Mouse (Mus musculus) ES-Bruce4 (cell line): Measurements from ENCODE around the gene Alkbh4. TPM values are rescaled to one million over a fixed set of nuclear protein-coding genes. Genes with fewer than 3 reads are reported as not detected.

ENCODE experiments used
- H3K27ac ChIP-seq: 2 replicates; pipeline ENCODE4 v1.5.1; 2012; ENCODE audit warnings: low read length, inconsistent platforms; ENCODE audit not compliant: insufficient read depth
- H3K27me3 ChIP-seq: 2 replicates; pipeline ENCODE4 v1.6.1; 2012; ENCODE audit warnings: mild to moderate bottlenecking, low read length, inconsistent platforms; ENCODE audit not compliant: control insufficient read depth, poor library complexity, insufficient read depth, severe bottlenecking
- H3K36me3 ChIP-seq: 2 replicates; pipeline ENCODE4 v1.6.1; 2012; ENCODE audit warnings: inconsistent platforms, mild to moderate bottlenecking, low read length, moderate library complexity; ENCODE audit not compliant: control insufficient read depth, poor library complexity, insufficient read depth, severe bottlenecking
- H3K4me1 ChIP-seq: one replicate; pipeline ENCODE4 v1.8.1; 2011; ENCODE audit warnings: low read length; ENCODE audit not compliant: control insufficient read depth, insufficient read depth
- H3K4me3 ChIP-seq: 2 replicates; pipeline ENCODE4 v1.5.1; 2011; ENCODE audit warnings: low read depth, mild to moderate bottlenecking, low read length
- H3K9ac ChIP-seq: 2 replicates; pipeline ENCODE4 v1.6.1; 2012; ENCODE audit warnings: low read depth, mild to moderate bottlenecking, inconsistent platforms; ENCODE audit not compliant: poor library complexity, severe bottlenecking
- H3K9me3 ChIP-seq: replicated peaks from 2 replicates; pipeline ENCODE4 v1.6.1; 2012; ENCODE audit warnings: mild to moderate bottlenecking, low read length, inconsistent platforms; ENCODE audit not compliant: control insufficient read depth, poor library complexity, insufficient read depth, severe bottlenecking
- CTCF ChIP-seq: IDR thresholded peaks from one replicate; pipeline ENCODE4 v1.8.1; 2011; ENCODE audit warnings: low read depth, low read length
- EP300 ChIP-seq: IDR thresholded peaks from 2 replicates; pipeline ENCODE4 v1.6.1; 2011; ENCODE audit warnings: low read depth, low read length; ENCODE audit not compliant: insufficient read depth
- POLR2A ChIP-seq: IDR thresholded peaks from one replicate; pipeline ENCODE4 v1.8.1; 2011; ENCODE audit warnings: low read length; ENCODE audit not compliant: insufficient read depth
- polyA plus RNA-seq: library from polyadenylated mRNA; stranded (reverse); fragments of >200 nt; gene quantifications from 2 replicates; pipeline ENCODE4 v1.2.4, GENCODE M21; 2011; ENCODE audit warnings: low read depth; ENCODE audit not compliant: missing spikeins, insufficient read depth, insufficient read length

The Alkbh4 gene
- polyA plus RNA-seq, 1 experiment, result 8.7 TPM

GRCm38 (mm10) chr5:136115891-136116783, 19.8 kb upstream of the Alkbh4 start, which contains the start of gene Polr2j:
Polr2j (plus strand) TSS chr5:136116631.
- Histone ChIP-seq H3K4me3 (peak within 1 kb of the TSS; percentile 92), H3K27ac (no peak within 1 kb of the TSS), H3K9me3 (no peaks in the 10 kb centered on the region), H3K4me1 (peaks cover 5% of the 10 kb centered on the region), H3K9ac (peak within 1 kb of the TSS; percentile 81), H3K36me3 (peaks cover 10% of the 10 kb centered on the region), H3K27me3 (no peaks in the 10 kb centered on the region)
- 0 out of 2 replicates have a peak, but pooled peaks have one; percentile 42 for TF ChIP-seq EP300
- TF ChIP-seq POLR2A, result peak; percentile 95
- peak; percentile 93 for TF ChIP-seq CTCF

- H3K9ac ChIP-seq, result peak overlapping the region; percentile 81
- no peaks in the 10 kb centered on the region for H3K27me3 ChIP-seq
- peaks cover 15% of the 10 kb centered on the region for H3K36me3 ChIP-seq
- H3K4me1 ChIP-seq, result peaks cover 5% of the 10 kb centered on the region
- no peak overlapping the region for H3K27ac ChIP-seq
- no peak for TF ChIP-seq POLR2A
- TF ChIP-seq CTCF, result no peak
- TF ChIP-seq EP300, result no peak
- no peaks in the 10 kb centered on the region for H3K9me3 ChIP-seq
- H3K4me3 ChIP-seq, result peak overlapping the region; percentile 92
Observed at GRCm38 (mm10) chr5:136116784-136117112, 19.2 kb upstream of the Alkbh4 start.

DNA sequence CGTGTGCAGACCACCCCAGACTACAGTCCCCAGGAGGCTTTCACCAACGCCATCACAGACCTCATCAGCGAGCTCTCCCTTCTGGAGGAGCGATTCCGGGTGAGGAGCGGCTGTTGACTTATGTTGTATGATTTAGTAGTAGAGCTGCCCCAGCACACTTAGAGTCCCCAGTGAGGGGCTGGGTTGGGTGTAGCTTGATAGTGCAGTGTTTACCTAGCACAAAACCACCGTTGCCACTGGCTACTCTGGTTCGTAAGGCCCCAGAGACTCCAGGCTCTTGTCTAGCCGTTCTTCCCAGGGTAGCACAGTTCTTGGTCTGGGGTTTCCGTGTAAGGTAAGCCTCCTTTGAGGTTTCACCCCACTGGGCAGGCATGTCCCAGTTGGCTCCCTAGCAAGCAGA, 13.8 kb upstream of the Alkbh4 start:
- no peaks in the 10 kb centered on the region for H3K9me3 ChIP-seq
- peaks cover 40% of the 10 kb centered on the region for H3K36me3 ChIP-seq
- H3K9ac ChIP-seq, result no peak overlapping the region
- H3K4me3 ChIP-seq, result no peak overlapping the region
- TF ChIP-seq CTCF, result no peak
- no peak for TF ChIP-seq POLR2A
- no peak for TF ChIP-seq EP300
- H3K4me1 ChIP-seq, result peaks cover 2% of the 10 kb centered on the region
- H3K27ac ChIP-seq, result no peak overlapping the region
- no peaks in the 10 kb centered on the region for H3K27me3 ChIP-seq

DNA sequence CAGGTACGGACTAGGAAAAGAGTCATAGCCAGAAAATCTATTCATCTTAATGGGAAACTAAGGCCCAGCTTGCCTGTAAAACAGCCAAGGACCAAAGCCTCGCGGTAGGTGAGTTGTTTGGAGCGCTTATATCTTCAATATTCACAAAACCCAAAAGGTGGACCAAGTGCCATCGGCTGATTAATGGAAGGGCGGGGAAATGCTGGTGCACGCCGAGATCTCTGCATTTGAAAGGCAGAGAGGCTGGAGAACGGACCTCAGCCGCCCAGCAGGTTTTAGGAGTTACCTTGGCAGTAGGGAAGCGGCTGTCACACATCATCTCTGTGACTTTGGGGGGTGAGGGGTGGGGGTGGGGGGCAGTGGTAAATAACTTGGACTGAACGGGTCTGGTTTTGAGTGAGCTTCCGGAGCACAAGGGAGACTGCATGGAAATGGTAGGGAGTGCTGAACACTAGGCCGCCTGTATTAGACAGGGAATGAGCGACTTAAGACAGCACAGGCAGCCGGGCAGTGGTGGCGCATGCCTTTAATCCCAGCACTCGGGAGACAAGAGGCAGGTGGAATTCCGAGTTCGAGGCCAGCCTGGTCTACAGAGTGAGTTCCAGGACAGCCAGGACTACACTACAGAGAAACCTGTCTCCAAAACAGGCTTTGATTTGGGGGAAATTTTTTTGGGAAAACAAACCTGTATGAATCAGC, 495 bp downstream of the Alkbh4 start:
- Histone ChIP-seq H3K9me3 (no peaks in the 10 kb centered on the region), H3K4me3 (peak overlapping the region; percentile 93), H3K27ac (no peak overlapping the region), H3K4me1 (peaks cover 5% of the 10 kb centered on the region), H3K9ac (peak overlapping the region; percentile 82), H3K36me3 (no peaks in the 10 kb centered on the region), H3K27me3 (no peaks in the 10 kb centered on the region)
- TF ChIP-seq EP300, result no peak
- no peak for TF ChIP-seq CTCF
- no peak for TF ChIP-seq POLR2A

GRCm38 (mm10) chr5:136137658-136138274, 1.8 kb downstream of the Alkbh4 start:
- peaks cover 5% of the 10 kb centered on the region for H3K4me1 ChIP-seq
- TF ChIP-seq EP300 (no peak), CTCF (peak; percentile 84)
- no peak overlapping the region for H3K27ac ChIP-seq

GRCm38 (mm10) chr5:136139393-136139792, 3.4 kb downstream of the Alkbh4 start:
- Histone ChIP-seq H3K9ac (no peak overlapping the region), H3K4me1 (peaks cover 2% of the 10 kb centered on the region), H3K27ac (no peak overlapping the region), H3K4me3 (no peak overlapping the region), H3K9me3 (no peaks in the 10 kb centered on the region), H3K27me3 (no peaks in the 10 kb centered on the region), H3K36me3 (no peaks in the 10 kb centered on the region)
- TF ChIP-seq POLR2A (no peak), CTCF (no peak), EP300 (no peak)

More at GRCm38 (mm10) chr5:136137658-136138274, 1.8 kb downstream of the Alkbh4 start:
- Histone ChIP-seq H3K4me3 (no peak overlapping the region), H3K36me3 (no peaks in the 10 kb centered on the region), H3K9me3 (no peaks in the 10 kb centered on the region), H3K9ac (no peak overlapping the region), H3K27me3 (no peaks in the 10 kb centered on the region)
